Mouse (Mus musculus) cerebellum, adult 8-10 months (tissue): ENCODE measurements around the gene Nfix.

ENCODE experiments used
- DNase-seq: peaks from one replicate; pipeline ENCODE4 v3.0.0; 2022

Gene Nfix

DNA sequence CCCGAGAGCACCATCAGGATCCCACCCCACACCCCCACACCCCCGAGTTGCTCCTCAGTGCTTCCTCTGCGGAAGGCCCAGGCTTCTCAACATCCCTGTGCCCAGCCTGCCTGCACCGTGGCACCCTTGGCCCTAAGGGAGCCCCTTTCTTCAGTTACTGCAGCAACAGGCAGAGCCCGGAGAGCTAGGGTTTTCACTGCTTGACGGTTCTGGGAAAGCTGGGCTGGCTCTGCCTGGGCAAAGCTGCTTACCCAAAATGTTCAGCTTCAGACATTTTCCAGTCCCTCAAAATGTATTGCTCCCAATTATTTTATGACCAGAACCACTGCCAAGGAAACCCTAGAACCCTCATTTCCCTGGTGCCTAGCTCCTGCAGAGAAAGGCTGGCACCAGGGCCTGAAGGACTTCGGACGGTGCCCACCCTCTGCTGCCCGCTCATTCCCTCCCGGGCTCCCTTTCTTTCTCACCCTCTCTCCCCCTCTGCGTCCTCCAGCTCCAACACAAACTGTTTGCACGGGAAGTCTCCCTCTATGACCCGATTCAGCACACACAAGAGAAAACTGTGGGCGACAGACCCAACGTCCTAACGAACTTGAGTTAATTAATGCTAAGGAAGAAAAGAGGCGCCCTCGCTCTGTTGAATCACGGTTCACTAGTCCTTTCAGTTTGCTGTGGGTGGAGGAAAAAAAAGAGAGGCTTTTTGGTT lies 20.5 kb downstream of the Nfix start:
- no peak for DNase-seq

DNA sequence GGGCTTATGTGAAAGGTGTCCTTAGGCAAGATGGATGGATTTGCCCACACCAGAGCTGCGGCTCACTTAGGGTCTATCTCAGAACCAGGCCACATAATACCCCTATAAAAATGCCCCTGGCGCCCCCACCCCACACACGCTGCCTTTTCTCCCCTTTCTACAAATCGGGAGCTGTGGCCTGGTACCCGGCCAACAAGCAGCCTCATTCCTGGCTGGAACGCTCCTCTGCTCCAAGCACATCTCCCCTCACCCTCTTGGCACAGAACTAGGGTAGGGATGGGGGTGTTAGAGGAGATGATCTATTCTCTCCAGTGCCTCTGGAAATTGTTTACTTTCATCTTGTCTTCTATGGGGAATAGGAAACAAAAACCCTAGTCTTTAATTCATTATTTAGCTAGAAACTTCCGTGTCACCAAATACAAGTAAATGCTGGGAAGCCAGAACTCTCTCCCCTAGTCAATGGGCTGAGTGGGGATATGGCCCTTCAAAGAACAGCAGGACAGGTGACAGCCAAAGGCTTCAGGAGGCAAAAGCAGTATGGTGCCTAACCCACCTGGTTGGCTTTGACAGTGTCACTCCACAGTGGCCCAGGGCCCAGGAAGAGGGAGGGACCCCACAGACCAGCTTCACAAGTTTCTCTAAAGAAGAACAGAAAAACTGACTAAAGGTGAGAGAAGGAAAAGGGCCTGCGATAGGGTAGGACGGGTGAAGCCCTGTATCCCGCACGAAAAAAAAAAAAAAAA lies 21.3 kb downstream of the Nfix start:
- DNase-seq = peak; percentile 59

DNA sequence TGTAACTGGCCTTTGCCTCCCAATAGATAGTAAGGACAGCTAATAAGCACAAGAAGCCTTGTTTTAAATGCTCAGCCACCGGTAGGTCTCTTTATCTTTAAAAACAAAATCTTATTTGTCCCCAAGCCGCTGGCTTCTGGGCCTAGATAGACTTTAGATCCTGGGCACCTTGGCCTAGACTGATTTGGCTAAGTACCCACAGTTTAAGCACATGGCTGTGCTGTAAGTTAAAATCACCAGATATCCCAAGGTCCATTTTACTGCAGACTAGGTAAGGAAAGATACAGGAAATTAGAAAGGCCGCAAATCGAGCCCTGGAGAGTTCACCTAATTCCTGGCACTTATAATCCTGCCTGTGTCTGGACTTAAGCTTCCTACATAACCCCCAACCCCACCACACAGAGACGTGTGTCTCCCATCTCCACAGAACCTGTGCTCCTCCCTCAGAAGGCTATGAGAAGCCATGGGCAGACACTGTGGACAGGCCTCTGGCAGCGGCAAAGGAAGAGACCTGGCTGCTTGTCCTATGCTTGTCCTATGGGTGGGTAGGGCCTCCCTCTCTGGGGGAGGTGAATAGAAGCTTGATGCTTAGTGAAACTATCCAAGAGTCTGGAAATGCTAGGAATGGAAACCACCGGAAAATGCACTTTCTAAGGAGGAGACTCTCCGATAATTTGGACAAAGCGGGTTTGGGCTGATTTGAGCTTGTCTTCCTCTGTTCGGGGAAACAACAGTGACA lies 22.1 kb downstream of the Nfix start:
- no peak for DNase-seq

DNA sequence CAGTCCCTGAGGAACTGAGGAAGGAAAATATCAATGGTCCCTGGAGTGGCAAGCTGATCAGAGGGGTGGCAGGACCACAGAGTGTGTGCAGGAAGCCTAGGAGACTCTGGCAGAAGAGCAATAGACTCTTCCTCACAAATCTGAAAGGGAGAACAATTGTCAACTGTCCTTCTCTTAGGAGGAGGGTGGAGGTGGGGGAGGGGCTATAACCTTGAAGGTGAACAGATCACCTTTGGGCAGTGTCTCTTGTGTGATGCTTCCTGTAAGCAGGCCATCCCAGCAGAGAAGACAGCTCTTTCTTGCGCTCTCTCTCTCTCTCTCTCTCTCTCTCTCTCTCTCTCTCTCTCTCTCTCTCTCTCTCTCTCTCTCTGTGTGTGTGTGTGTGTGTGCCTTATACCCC lies 23.6 kb downstream of the Nfix start:
- DNase-seq = no peak

- DNase-seq = no peak
These were observed 24.5 kb downstream of the Nfix start for GRCm38 (mm10) chr8:84775621-84776113.

DNA sequence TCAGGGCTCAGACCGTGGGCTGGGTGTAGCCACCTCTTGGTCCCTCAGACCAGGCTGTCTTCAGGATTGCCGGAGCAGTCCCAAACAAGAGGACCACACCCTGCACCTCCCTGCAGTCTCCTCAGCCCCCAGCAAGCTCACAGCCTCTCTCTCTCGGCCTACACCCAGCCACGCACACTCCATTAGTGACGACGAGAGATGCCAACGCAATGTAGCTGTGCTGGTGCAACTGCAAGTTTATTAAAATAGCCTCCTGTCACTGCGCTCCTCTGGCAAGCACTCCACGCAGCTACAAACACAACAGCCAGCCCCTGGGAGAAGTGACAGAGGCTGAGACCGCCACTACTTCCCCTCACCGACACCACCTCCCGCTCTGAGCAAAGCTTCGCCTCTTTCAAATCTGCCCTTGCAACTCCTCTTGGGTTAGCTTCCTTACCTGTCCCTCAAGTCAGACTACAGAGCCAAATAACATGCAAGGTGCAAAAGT lies 25.0 kb downstream of the Nfix start:
- DNase-seq = peak; percentile 58

DNA sequence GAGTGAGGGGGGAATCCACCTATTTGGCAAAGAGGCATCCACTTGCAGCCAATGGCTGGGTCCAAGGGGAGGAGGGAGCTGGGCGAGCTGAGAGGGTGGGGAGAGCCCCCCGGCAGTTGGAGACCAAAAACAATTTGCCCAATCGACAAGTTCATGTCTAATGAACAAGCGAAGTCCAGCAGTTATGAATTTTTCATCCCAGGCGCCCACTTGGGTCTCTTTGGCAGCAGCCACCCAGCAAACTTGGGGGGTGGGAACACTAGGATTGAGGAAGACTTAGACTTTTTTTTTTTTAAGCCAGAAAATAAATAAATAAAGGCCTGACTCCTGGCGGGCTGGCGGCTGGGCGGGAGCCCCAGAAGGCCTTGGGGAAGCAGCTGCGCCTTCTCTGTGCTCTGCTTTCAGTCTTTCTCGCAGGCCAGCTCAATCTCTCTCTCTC lies 25.7 kb downstream of the Nfix start:
- DNase-seq = peak; percentile 73

DNA sequence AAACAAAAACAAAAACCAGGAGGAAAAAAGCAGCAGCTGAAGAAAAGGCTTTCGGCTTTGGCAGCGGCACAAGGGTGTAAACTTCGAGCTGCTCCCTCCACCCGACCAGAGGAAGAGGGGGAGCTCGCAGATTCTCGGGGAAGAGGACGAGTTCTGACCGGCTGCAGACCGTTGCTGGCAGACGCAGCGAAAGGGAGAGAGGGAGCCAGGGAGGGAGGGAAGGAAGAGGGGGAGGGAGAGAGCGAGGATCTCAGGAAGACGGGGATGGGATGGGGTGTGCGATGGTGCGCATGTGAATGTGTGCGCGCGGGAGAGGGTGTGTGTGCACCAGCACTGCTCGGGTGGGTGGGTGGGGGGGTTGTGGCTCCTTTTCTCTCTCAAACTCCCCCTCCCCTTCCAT lies 26.3 kb downstream of the Nfix start:
- peak; percentile 84 for DNase-seq

GRCm38 (mm10) chr8:84773304-84773703 lies 26.8 kb downstream of the Nfix start:
- DNase-seq = peak; percentile 69

- no peak for DNase-seq
These were observed 27.5 kb downstream of the Nfix start for GRCm38 (mm10) chr8:84772628-84773027.

DNA sequence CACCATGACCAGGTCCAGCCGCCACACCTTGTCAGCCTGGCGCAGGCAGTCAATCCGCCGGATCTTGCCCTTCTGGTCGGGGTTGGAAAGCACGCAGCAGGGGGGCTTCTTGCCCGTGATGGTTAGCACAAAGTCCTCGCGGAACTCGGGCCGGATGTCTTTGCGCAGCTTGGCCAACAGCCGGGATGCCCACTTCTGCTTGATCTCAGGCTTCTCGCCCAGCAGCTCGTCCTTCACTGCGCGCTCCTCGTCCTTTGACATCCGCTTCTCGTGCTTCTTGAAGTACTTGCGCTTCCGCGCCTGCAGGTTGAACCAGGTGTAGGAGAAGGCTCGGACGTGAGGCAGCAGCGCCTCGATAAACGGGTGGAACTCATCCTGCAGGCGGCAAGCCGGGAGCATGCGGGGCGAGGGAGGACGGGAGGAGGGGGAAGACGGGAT lies 28.2 kb downstream of the Nfix start:
- DNase-seq = peak; percentile 84

GRCm38 (mm10) chr8:84771000-84771687 lies 29.0 kb downstream of the Nfix start:
- DNase-seq = no peak

- DNase-seq = no peak
These were observed 29.8 kb downstream of the Nfix start for GRCm38 (mm10) chr8:84770100-84770953.

GRCm38 (mm10) chr8:84769324-84769723 lies 30.8 kb downstream of the Nfix start:
- peak; percentile 68 for DNase-seq

DNA sequence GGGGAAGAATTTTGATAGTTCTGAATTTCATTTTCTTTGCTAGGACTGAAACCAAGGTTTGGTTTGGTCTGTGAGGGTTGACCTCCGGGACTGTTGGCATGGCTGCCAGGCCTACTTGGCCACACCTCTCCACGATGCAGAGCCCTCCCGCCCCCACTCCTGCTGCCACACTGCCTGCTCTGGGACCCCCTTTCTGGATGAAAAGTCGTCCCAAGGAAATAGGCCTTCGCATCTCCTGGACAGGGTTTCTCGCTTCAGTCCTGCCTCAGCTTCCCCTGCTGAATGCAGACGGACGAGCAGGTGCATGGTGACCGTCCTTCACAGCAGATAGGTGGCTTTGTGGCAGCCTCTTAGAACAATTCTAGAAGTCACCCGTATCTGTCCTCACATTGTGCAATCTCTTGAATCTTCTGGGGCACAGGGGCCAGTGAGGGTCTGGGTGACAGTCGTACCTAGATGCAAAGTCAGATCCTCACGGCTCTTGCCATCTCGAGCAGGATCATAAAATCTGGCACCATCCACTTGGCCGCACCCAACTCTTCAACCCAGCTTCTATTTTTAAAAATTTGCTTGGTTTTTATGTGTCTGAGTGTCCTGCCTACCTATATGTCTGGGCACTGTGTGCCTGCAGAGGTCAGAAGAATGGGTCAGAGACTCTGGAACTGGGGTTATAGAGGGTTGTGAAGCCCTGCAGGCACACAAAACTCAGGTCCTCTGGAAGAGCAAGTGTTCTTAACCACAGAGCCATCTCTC lies 31.6 kb downstream of the Nfix start:
- no peak for DNase-seq

DNA sequence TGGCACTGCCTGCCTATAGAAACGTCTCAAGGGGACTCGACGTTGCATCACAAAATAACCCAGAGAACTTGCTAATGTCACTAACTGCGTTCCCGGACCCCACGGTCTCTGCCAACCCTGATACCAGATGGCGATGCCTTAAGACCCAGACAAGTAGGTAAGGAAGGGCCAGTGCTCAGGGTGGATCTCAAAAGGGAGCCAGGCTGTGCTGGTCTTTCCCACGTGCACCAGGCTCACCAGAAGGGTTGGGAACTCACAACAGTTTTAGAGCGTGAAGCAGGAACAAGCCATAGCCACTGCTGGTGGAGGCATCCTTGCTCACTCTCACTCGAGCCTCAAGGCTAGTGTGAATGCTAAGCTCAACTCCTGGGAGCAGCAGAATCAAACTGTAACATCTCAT lies 32.9 kb downstream of the Nfix start:
- DNase-seq = no peak

DNA sequence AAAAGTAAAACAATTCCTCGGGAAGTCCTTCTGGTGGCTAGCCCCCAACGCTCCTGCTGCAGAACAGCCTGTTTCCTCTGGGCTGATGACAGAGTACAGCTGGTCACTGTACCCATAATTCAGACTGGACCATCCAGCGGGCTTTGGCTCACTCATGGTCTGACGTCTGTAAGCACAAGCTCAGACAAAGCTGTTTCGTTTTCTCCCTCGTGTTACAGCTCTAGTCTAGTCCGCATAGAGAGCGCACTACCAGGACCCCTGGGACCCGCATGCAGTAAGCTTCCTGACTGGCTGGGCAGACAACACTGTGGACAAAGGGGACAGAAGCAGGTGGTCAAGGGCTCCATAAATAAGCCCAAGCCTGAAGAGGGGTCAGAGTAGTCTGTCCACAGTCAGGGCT lies 33.7 kb downstream of the Nfix start:
- no peak for DNase-seq

DNA sequence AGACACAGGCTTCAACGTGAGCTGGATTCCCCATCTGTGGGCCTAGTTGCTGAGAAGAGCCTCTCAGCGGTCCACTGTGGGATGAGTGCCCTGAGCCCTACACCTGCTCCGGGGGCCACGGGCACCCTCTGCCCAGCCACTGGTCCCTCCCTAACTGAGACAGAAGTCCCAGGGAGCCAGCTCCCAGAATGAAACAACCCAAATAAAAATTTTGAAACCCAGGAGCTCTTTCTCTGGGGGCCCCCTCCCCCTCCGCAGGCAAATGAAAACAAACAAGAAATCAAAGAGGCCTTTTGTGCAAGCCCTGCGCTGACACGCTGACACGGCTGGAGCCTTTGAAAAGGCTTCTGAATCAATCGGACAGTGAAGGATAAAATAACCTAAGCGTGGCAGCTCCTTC lies 34.5 kb downstream of the Nfix start:
- no peak for DNase-seq

GRCm38 (mm10) chr8:84764870-84765495 lies 35.2 kb downstream of the Nfix start:
- DNase-seq = no peak

DNA sequence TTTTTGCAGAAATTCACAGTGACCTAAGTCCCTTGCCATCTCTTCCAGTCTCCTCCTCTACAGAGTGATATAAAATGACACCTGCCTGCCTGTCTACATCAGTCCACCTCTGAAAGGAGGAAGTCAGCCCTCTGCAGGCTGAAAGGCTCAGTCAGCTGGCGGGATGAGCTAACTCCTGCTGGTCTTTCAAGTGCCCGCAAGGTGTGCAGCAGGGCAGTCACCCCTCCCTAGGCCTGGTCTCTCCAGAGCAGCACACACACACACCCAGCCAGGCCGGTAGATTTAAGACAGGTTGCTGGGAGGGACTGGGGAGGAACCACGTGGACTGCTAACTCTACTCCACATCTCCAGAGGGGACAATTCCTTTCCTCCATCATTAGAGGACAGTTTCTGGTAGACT lies 36.0 kb downstream of the Nfix start:
- no peak for DNase-seq

GRCm38 (mm10) chr8:84760901-84761300 lies 39.2 kb downstream of the Nfix start:
- no peak for DNase-seq
